Mouse (Mus musculus) spleen, postnatal 10 days (tissue): ENCODE measurements around the gene Fabp6.
A peak's percentile ranks its signal among the peaks of the same experiment; 100 is the strongest.

Source experiments
- DNase-seq, 2 experiments: peaks; one replicate each; pipeline ENCODE4 v3.0.0; 2021 to 2022; ENCODE audit warnings: low spot score in 2 of 2

Gene Fabp6

DNA sequence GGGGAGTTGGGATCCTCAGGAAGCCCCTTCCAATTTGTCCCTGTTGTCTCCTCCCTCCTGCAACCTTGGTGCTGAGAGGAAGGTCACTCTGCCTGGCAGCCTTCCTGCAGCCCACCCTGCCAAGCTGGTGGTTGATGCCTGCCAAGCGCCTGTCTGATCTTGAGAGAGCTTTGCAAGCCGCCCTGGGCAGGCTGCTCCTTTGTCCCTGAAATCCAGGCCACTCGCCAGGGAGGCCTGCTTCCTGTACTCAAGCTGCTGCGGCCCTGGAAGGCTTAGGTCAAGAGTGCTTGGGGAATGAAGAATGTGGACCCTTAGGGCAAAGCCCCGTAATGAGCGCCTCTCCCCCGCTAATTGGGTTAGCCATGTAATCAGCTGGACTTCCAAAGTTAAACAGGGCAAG lies 53.2 kb downstream of the Fabp6 start:
- DNase-seq = peak in 1 of 2 experiments; percentile 31

DNA sequence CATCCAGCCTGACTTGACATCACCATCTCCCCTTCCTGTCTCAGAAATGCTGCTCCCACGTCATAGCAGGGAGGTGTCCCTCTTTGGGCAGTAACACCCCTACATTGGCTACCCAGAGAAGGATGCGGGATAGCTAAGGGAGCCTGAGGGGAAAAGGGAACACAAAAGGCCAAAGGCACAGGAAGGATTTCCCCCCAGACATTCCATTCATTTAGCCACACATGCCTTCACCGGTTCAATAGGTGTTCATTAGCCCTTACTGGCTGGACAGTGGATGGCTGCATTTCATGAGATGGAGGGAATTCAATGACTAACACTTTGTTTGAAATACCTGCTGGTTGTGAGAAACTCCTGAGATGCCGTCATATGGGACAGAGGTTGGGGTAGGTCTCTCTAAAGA lies 54.7 kb downstream of the Fabp6 start:
- DNase-seq = no peak
